Mouse (Mus musculus) C2C12 (cell line): Measurements from ENCODE around the gene Npw. TPM values are rescaled to one million over a fixed set of nuclear protein-coding genes. Genes with fewer than 3 reads are reported as not detected.

ENCODE experiments used
- H3K27me3 ChIP-seq: one replicate; pipeline ENCODE4 v1.6.1; 2011; ENCODE audit not compliant: control insufficient read depth, insufficient read depth, insufficient read length
- H3K36me3 ChIP-seq: one replicate; pipeline ENCODE4 v1.6.1; 2011; ENCODE audit not compliant: control insufficient read depth, insufficient read depth
- H3K4me3 ChIP-seq: one replicate; pipeline ENCODE4 v1.5.1; 2011; ENCODE audit warnings: mild to moderate bottlenecking, control low read depth; ENCODE audit not compliant: poor library complexity, insufficient read depth, severe bottlenecking
- H3K79me2 ChIP-seq: one replicate; pipeline ENCODE4 v1.6.1; 2011; ENCODE audit not compliant: control insufficient read depth, insufficient read depth
- H3K79me3 ChIP-seq: one replicate; pipeline ENCODE4 v1.6.1; 2011; ENCODE audit warnings: low read depth, control low read depth
- H3ac ChIP-seq: one replicate; pipeline ENCODE3; 2011; ENCODE audit warnings: low read depth; ENCODE audit not compliant: control insufficient read depth, insufficient read length
- CEBPB ChIP-seq: IDR thresholded peaks from one replicate; pipeline ENCODE4 v1.6.1; 2011; ENCODE audit warnings: low read depth, mild to moderate bottlenecking, control low read depth, moderate library complexity
- CTCF ChIP-seq: IDR thresholded peaks from one replicate; pipeline ENCODE4 v1.5.1; 2011; ENCODE audit not compliant: control insufficient read depth, insufficient read depth, insufficient read length
- FOSL1 ChIP-seq: IDR thresholded peaks from one replicate; pipeline ENCODE4 v1.8.0; 2011; ENCODE audit warnings: mild to moderate bottlenecking, low read length; ENCODE audit not compliant: poor library complexity, insufficient read depth, severe bottlenecking
- MAX ChIP-seq: IDR thresholded peaks from one replicate; pipeline ENCODE4 v1.6.1; 2011; ENCODE audit warnings: mild to moderate bottlenecking, control low read depth
- MYOD1 ChIP-seq: IDR thresholded peaks from one replicate; pipeline ENCODE4 v1.6.1; 2011; ENCODE audit warnings: low read depth; ENCODE audit not compliant: control insufficient read depth, insufficient read length
- MYOG ChIP-seq: IDR thresholded peaks from one replicate; pipeline ENCODE4 v1.6.1; 2011; ENCODE audit not compliant: control insufficient read depth, insufficient read length; ENCODE audit errors: extremely low read depth
- USF1 ChIP-seq: IDR thresholded peaks from one replicate; pipeline ENCODE4 v1.6.1; 2011; ENCODE audit warnings: low read depth, mild to moderate bottlenecking, control low read depth, moderate library complexity
- long read RNA-seq, 2 experiments: library from polyadenylated mRNA; unstranded; transcript quantifications; one replicate each; pipeline ENCODE4 v2.0.0; 2019 to 2020
- polyA plus RNA-seq: library from polyadenylated mRNA; unstranded; fragments of >200 nt; fragmentation: generic; extraction: Trizol; gene quantifications from one replicate; pipeline ENCODE4 v1.2.1, GENCODE M21; 2012; ENCODE audit warnings: missing spikeins

The Npw gene
- polyA plus RNA-seq = 0.42 TPM
- long read RNA-seq, experiment 1 = 0 reads
- long read RNA-seq, experiment 2, partial matches to known transcripts = 0 of 1 reads
- long read RNA-seq, experiment 2, other reads (novel, unspliced or antisense) = 0 of 1 reads

- Histone ChIP-seq H3K4me3 (no peak within 1 kb of the TSS), H3K79me3 (no peaks in the 10 kb centered on the region), H3K79me2 (no peaks in the 10 kb centered on the region), H3ac (no peak within 1 kb of the TSS), H3K36me3 (no peaks in the 10 kb centered on the region), H3K27me3 (peaks cover 21% of the 10 kb centered on the region)
- TF ChIP-seq FOSL1 = no peak
- no peak for TF ChIP-seq CEBPB
- no peak for TF ChIP-seq USF1
- TF ChIP-seq MYOG = no peak
- TF ChIP-seq CTCF = no peak
- no peak for TF ChIP-seq MAX
- no peak for TF ChIP-seq MYOD1
These were observed at the start of gene Npw for GRCm38 (mm10) chr17:24658017-24658758. Npw (minus strand) TSS chr17:24658457.

DNA sequence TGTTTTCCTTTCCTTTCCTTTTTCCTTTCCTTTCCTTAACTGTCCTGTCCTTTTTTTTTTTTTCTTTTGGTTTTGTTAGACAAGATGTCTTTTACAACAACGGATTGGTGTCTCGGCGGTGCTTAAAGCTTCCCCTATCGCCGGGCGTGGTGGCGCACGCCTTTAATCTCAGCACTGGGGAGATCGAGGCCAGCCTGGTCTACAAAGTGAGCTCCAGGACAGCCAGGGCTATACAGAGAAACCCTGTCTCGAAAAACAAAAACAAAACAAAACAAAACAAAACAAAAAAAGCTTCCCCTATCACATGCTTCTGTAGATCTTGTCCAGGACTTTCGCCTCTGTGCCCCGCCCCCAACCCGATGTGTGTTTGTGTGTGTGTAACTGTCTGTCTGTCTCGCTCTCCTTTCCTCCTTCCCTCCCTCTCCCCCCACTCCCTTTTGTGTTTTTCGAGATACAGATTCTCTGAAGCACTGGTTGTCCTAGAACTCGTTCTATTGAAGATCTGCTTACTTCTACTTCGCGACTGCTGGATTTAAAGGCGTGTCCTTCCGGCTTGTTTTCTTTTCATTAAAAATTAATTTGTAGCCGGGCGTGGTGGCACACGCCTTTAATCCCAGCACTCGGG is 49.7 kb upstream of the Npw start:
- peaks cover 25% of the 10 kb centered on the region for H3K79me2 ChIP-seq
- peaks cover 19% of the 10 kb centered on the region for H3K79me3 ChIP-seq
- peak overlapping the region; percentile 86 for H3ac ChIP-seq
- peaks cover 21% of the 10 kb centered on the region for H3K36me3 ChIP-seq
- H3K27me3 ChIP-seq = no peaks in the 10 kb centered on the region
- TF ChIP-seq CEBPB (no peak), MYOD1 (no peak), FOSL1 (no peak), MYOG (no peak), CTCF (no peak), USF1 (no peak), MAX (no peak)
- H3K4me3 ChIP-seq = peak overlapping the region; percentile 96

- Histone ChIP-seq H3K27me3 (no peaks in the 10 kb centered on the region), H3ac (peak within 1 kb of the TSS; percentile 86), H3K79me3 (peaks cover 19% of the 10 kb centered on the region), H3K79me2 (peaks cover 25% of the 10 kb centered on the region), H3K36me3 (peaks cover 27% of the 10 kb centered on the region), H3K4me3 (peak within 1 kb of the TSS; percentile 96)
- no peak for TF ChIP-seq MYOD1
- no peak for TF ChIP-seq FOSL1
- no peak for TF ChIP-seq CEBPB
- TF ChIP-seq MAX = peak; percentile 78
- TF ChIP-seq MYOG = no peak
- no peak for TF ChIP-seq USF1
- TF ChIP-seq CTCF = no peak
These were observed 48.9 kb upstream of the Npw start, which contains the start of gene Tbl3 for GRCm38 (mm10) chr17:24706982-24707800. Tbl3 (minus strand) TSS chr17:24707660.

- no peak overlapping the region for H3K4me3 ChIP-seq
- no peaks in the 10 kb centered on the region for H3K27me3 ChIP-seq
- H3K36me3 ChIP-seq = peaks cover 40% of the 10 kb centered on the region
- H3ac ChIP-seq = peak overlapping the region; percentile 53
- peaks cover 19% of the 10 kb centered on the region for H3K79me3 ChIP-seq
- TF ChIP-seq MAX (no peak), CEBPB (no peak), USF1 (no peak), CTCF (no peak), MYOG (no peak), MYOD1 (no peak), FOSL1 (no peak)
- H3K79me2 ChIP-seq = peaks cover 25% of the 10 kb centered on the region
These were observed 47.6 kb upstream of the Npw start for GRCm38 (mm10) chr17:24705821-24706220.

GRCm38 (mm10) chr17:24701251-24701650 is 43.0 kb upstream of the Npw start:
- Histone ChIP-seq H3ac (no peak overlapping the region), H3K36me3 (peaks cover 49% of the 10 kb centered on the region), H3K4me3 (no peak overlapping the region), H3K27me3 (no peaks in the 10 kb centered on the region), H3K79me2 (peaks cover 12% of the 10 kb centered on the region), H3K79me3 (peaks cover 9% of the 10 kb centered on the region)
- TF ChIP-seq MYOG (no peak), MAX (no peak)
